Mouse (Mus musculus): ENCODE measurements around the gene Cpxm2. TPM values are rescaled to one million over a fixed set of nuclear protein-coding genes. Genes with fewer than 3 reads are reported as not detected.

The Cpxm2 gene
- polyA plus RNA-seq, 1 experiment from 2014 or later, result 0.74 TPM

- Histone ChIP-seq H3K4me3 (ENCODE audit: low read depth, low read length) (no peak overlapping the region), H3K9me3 (ENCODE audit: control insufficient read depth) (no peaks in the 10 kb centered on the region), H3K27me3 (replicated peaks; ENCODE audit: control insufficient read depth, insufficient read depth, low read length) (no peaks in the 10 kb centered on the region), H3K9ac (ENCODE audit: low read depth, low read length) (no peak overlapping the region), H3K4me1 (replicated peaks; ENCODE audit: control insufficient read depth, insufficient read depth, low read length) (no peaks in the 10 kb centered on the region), H3K27ac (ENCODE audit: low read depth, low read length) (no peak overlapping the region), H3K36me3 (ENCODE audit: control insufficient read depth, insufficient read depth) (no peaks in the 10 kb centered on the region), H3K4me2 (replicated peaks; ENCODE audit: low read depth) (no peak overlapping the region)
- 67% methylated on average over 7 of the region's 7 CpGs for WGBS
- no peak for ATAC-seq
- TF ChIP-seq CTCF (IDR thresholded peaks at IDR 0.05; ENCODE audit: low read depth), result no peak
Observed at GRCm38 (mm10) chr7:132094666-132095065, 59.9 kb downstream of the Cpxm2 start.

- WGBS, result 92% methylated on average over 7 of the region's 7 CpGs
Observed at GRCm38 (mm10) chr7:132091551-132091950, 63.0 kb downstream of the Cpxm2 start.

GRCm38 (mm10) chr7:132088606-132089005, 65.9 kb downstream of the Cpxm2 start:
- Histone ChIP-seq H3K9ac (ENCODE audit: low read depth, low read length) (no peak overlapping the region), H3K27me3 (replicated peaks; ENCODE audit: control insufficient read depth, insufficient read depth, low read length) (no peaks in the 10 kb centered on the region), H3K4me1 (replicated peaks; ENCODE audit: control insufficient read depth, insufficient read depth, low read length) (no peaks in the 10 kb centered on the region), H3K9me3 (ENCODE audit: control insufficient read depth) (no peaks in the 10 kb centered on the region), H3K4me3 (ENCODE audit: low read depth, low read length) (no peak overlapping the region), H3K4me2 (replicated peaks; ENCODE audit: low read depth) (no peak overlapping the region), H3K27ac (ENCODE audit: low read depth, low read length) (no peak overlapping the region), H3K36me3 (ENCODE audit: control insufficient read depth, insufficient read depth) (no peaks in the 10 kb centered on the region)
- no peak for ATAC-seq
- 72% methylated on average over 6 of the region's 6 CpGs for WGBS
- no peak for TF ChIP-seq CTCF (IDR thresholded peaks at IDR 0.05; ENCODE audit: low read depth)

More at GRCm38 (mm10) chr7:132091551-132091950, 63.0 kb downstream of the Cpxm2 start:
- H3K27ac ChIP-seq (ENCODE audit: low read depth, low read length), result no peak overlapping the region
- no peak for ATAC-seq
- H3K27me3 ChIP-seq (replicated peaks; ENCODE audit: control insufficient read depth, insufficient read depth, low read length), result no peaks in the 10 kb centered on the region
- H3K9ac ChIP-seq (ENCODE audit: low read depth, low read length), result no peak overlapping the region
- H3K4me3 ChIP-seq (ENCODE audit: low read depth, low read length), result no peak overlapping the region
- H3K4me2 ChIP-seq (replicated peaks; ENCODE audit: low read depth), result no peak overlapping the region
- no peaks in the 10 kb centered on the region for H3K4me1 ChIP-seq (replicated peaks; ENCODE audit: control insufficient read depth, insufficient read depth, low read length)
- H3K9me3 ChIP-seq (ENCODE audit: control insufficient read depth), result no peaks in the 10 kb centered on the region
- TF ChIP-seq CTCF (IDR thresholded peaks at IDR 0.05; ENCODE audit: low read depth), result no peak
- H3K36me3 ChIP-seq (ENCODE audit: control insufficient read depth, insufficient read depth), result no peaks in the 10 kb centered on the region

GRCm38 (mm10) chr7:132088181-132088580, 66.4 kb downstream of the Cpxm2 start:
- H3K36me3 ChIP-seq (ENCODE audit: control insufficient read depth, insufficient read depth), result no peaks in the 10 kb centered on the region
- H3K9me3 ChIP-seq (ENCODE audit: control insufficient read depth), result no peaks in the 10 kb centered on the region
- no peak for ATAC-seq
- no peak overlapping the region for H3K4me3 ChIP-seq (ENCODE audit: low read depth, low read length)
- H3K4me2 ChIP-seq (replicated peaks; ENCODE audit: low read depth), result no peak overlapping the region
- H3K27me3 ChIP-seq (replicated peaks; ENCODE audit: control insufficient read depth, insufficient read depth, low read length), result no peaks in the 10 kb centered on the region
- H3K27ac ChIP-seq (ENCODE audit: low read depth, low read length), result no peak overlapping the region
- no peaks in the 10 kb centered on the region for H3K4me1 ChIP-seq (replicated peaks; ENCODE audit: control insufficient read depth, insufficient read depth, low read length)
- H3K9ac ChIP-seq (ENCODE audit: low read depth, low read length), result no peak overlapping the region
- 72% methylated on average over 4 of the region's 4 CpGs for WGBS
- no peak for TF ChIP-seq CTCF (IDR thresholded peaks at IDR 0.05; ENCODE audit: low read depth)

- no peaks in the 10 kb centered on the region for H3K27me3 ChIP-seq (replicated peaks; ENCODE audit: control insufficient read depth, insufficient read depth, low read length)
- H3K4me2 ChIP-seq (replicated peaks; ENCODE audit: low read depth), result no peak overlapping the region
- no peak for TF ChIP-seq CTCF (IDR thresholded peaks at IDR 0.05; ENCODE audit: low read depth)
- no peak overlapping the region for H3K9ac ChIP-seq (ENCODE audit: low read depth, low read length)
- whole genome bisulfite sequencing, result 44% methylated on average over 1 of the region's 1 CpGs
- no peak overlapping the region for H3K27ac ChIP-seq (ENCODE audit: low read depth, low read length)
- no peaks in the 10 kb centered on the region for H3K4me1 ChIP-seq (replicated peaks; ENCODE audit: control insufficient read depth, insufficient read depth, low read length)
- no peaks in the 10 kb centered on the region for H3K36me3 ChIP-seq (ENCODE audit: control insufficient read depth, insufficient read depth)
- ATAC-seq, result peak; percentile 45; the same call in 1 of the 2 replicates
- no peak overlapping the region for H3K4me3 ChIP-seq (ENCODE audit: low read depth, low read length)
- no peaks in the 10 kb centered on the region for H3K9me3 ChIP-seq (ENCODE audit: control insufficient read depth)
Observed at GRCm38 (mm10) chr7:132075825-132076224, 78.7 kb downstream of the Cpxm2 start.

GRCm38 (mm10) chr7:132074503-132074902, 80.0 kb downstream of the Cpxm2 start:
- WGBS, result 78% methylated on average over 3 of the region's 3 CpGs
- TF ChIP-seq CTCF (IDR thresholded peaks at IDR 0.05; ENCODE audit: low read depth), result no peak
- Histone ChIP-seq H3K9ac (ENCODE audit: low read depth, low read length) (no peak overlapping the region), H3K4me2 (replicated peaks; ENCODE audit: low read depth) (no peak overlapping the region), H3K9me3 (ENCODE audit: control insufficient read depth) (no peaks in the 10 kb centered on the region), H3K27me3 (replicated peaks; ENCODE audit: control insufficient read depth, insufficient read depth, low read length) (no peaks in the 10 kb centered on the region), H3K36me3 (ENCODE audit: control insufficient read depth, insufficient read depth) (no peaks in the 10 kb centered on the region), H3K27ac (ENCODE audit: low read depth, low read length) (no peak overlapping the region), H3K4me3 (ENCODE audit: low read depth, low read length) (no peak overlapping the region), H3K4me1 (replicated peaks; ENCODE audit: control insufficient read depth, insufficient read depth, low read length) (no peaks in the 10 kb centered on the region)
- ATAC-seq, result no peak
